Mouse (Mus musculus) heart, embryonic 11.5 days (tissue): Measurements from ENCODE around the gene St6galnac3. TPM values are rescaled to one million over a fixed set of nuclear protein-coding genes. Genes with fewer than 3 reads are reported as not detected.

Experiments used
- ATAC-seq: fragments of 200-750 bp; cut with Nextera tagmentation; replicated peaks from 2 replicates; pipeline ENCODE4 v1.8.0; 2017; ENCODE audit warnings: moderate library complexity; ENCODE audit not compliant: insufficient number of reproducible peaks, low FRiP score, low TSS enrichment
- H3K27ac ChIP-seq: fragments of 300-500 bp; sonication (generic); 2 replicates; pipeline ENCODE4 v1.5.1; 2014; ENCODE audit warnings: mild to moderate bottlenecking, low read depth, low read length
- H3K27me3 ChIP-seq: fragments of 300-500 bp; sonication (generic); 2 replicates; pipeline ENCODE4 v1.6.1; 2014; ENCODE audit warnings: mild to moderate bottlenecking, low read length, mixed read lengths; ENCODE audit not compliant: control insufficient read depth, insufficient read depth
- H3K36me3 ChIP-seq: fragments of 300-500 bp; sonication (generic); 2 replicates; pipeline ENCODE4 v1.6.1; 2014; ENCODE audit warnings: mild to moderate bottlenecking, low read length, moderate library complexity, mixed read lengths; ENCODE audit not compliant: control insufficient read depth, insufficient read depth
- H3K4me1 ChIP-seq: fragments of 300-500 bp; sonication (generic); 2 replicates; pipeline ENCODE4 v1.6.1; 2014; ENCODE audit warnings: low read length; ENCODE audit not compliant: control insufficient read depth, insufficient read depth
- H3K4me2 ChIP-seq: fragments of 300-500 bp; sonication (generic); 2 replicates; pipeline ENCODE4 v1.6.1; 2014; ENCODE audit warnings: mild to moderate bottlenecking, moderate library complexity
- H3K4me3 ChIP-seq: fragments of 300-500 bp; sonication (generic); 2 replicates; pipeline ENCODE4 v1.5.1; 2014; ENCODE audit warnings: low read depth, low read length
- H3K9ac ChIP-seq: fragments of 300-500 bp; sonication (generic); 2 replicates; pipeline ENCODE4 v1.6.1; 2014; ENCODE audit warnings: mild to moderate bottlenecking, low read depth, low read length, moderate library complexity
- H3K9me3 ChIP-seq: fragments of 300-500 bp; sonication (generic); replicated peaks from 2 replicates; pipeline ENCODE4 v1.6.1; 2016; ENCODE audit warnings: low read length; ENCODE audit not compliant: control insufficient read depth
- WGBS: fragments of 180-500 bp; shearing (Covaris S2); extraction: QIAGEN DNeasy Blood & Tissue Kit; methylation state at CpG from one replicate; pipeline ENCODE4 v1.1.7; 2014; ENCODE audit not compliant: insufficient replicate concordance; 5-methylcytosine and 5-hydroxymethylcytosine counted together
- polyA plus RNA-seq: library from polyadenylated mRNA; unstranded; fragments of >200 nt; fragmentation: Nextera tagmentation; extraction: Ambion mirVana; gene quantifications from 2 replicates; pipeline ENCODE4 v1.2.1, GENCODE M21; 2014

Gene St6galnac3
- polyA plus RNA-seq, 1 experiment from 2014 or later: 29.6 TPM

GRCm38 (mm10) chr3:153174336-153175033, 550.5 kb downstream of the St6galnac3 start:
- 71% methylated on average over 11 of the region's 11 CpGs for WGBS
- no peak for ATAC-seq
- Histone ChIP-seq H3K4me3 (no peak overlapping the region), H3K9me3 (no peaks in the 10 kb centered on the region), H3K27me3 (no peaks in the 10 kb centered on the region), H3K9ac (no peak overlapping the region), H3K4me2 (no peak overlapping the region), H3K36me3 (no peaks in the 10 kb centered on the region), H3K27ac (no peak overlapping the region), H3K4me1 (no peaks in the 10 kb centered on the region)

- H3K4me2 ChIP-seq: no peak overlapping the region
- no peaks in the 10 kb centered on the region for H3K27me3 ChIP-seq
- no peak overlapping the region for H3K27ac ChIP-seq
- no peak overlapping the region for H3K9ac ChIP-seq
- no peaks in the 10 kb centered on the region for H3K36me3 ChIP-seq
- H3K9me3 ChIP-seq: no peaks in the 10 kb centered on the region
- H3K4me1 ChIP-seq: no peaks in the 10 kb centered on the region
- ATAC-seq: no peak
- WGBS: 76% methylated on average over 2 of the region's 2 CpGs
- H3K4me3 ChIP-seq: no peak overlapping the region
Measured at GRCm38 (mm10) chr3:153173567-153173966, 551.4 kb downstream of the St6galnac3 start.

- Histone ChIP-seq H3K27me3 (no peaks in the 10 kb centered on the region), H3K4me1 (no peaks in the 10 kb centered on the region), H3K4me3 (no peak overlapping the region), H3K36me3 (no peaks in the 10 kb centered on the region), H3K4me2 (no peak overlapping the region), H3K27ac (no peak overlapping the region), H3K9me3 (no peaks in the 10 kb centered on the region), H3K9ac (no peak overlapping the region)
- 78% methylated on average over 4 of the region's 4 CpGs for WGBS
- no peak for ATAC-seq
Measured at GRCm38 (mm10) chr3:153170146-153170545, 554.8 kb downstream of the St6galnac3 start.

GRCm38 (mm10) chr3:153169744-153170143, 555.2 kb downstream of the St6galnac3 start:
- H3K27me3 ChIP-seq: no peaks in the 10 kb centered on the region
- no peak overlapping the region for H3K9ac ChIP-seq
- H3K4me2 ChIP-seq: no peak overlapping the region
- H3K27ac ChIP-seq: no peak overlapping the region
- H3K9me3 ChIP-seq: no peaks in the 10 kb centered on the region
- no peak for ATAC-seq
- H3K4me1 ChIP-seq: no peaks in the 10 kb centered on the region
- WGBS: 84% methylated on average over 11 of the region's 11 CpGs
- no peak overlapping the region for H3K4me3 ChIP-seq
- no peaks in the 10 kb centered on the region for H3K36me3 ChIP-seq

- 0 out of 2 replicates have a peak overlapping the region, but pooled peaks have one; percentile 7 for H3K4me2 ChIP-seq
- no peak overlapping the region for H3K4me3 ChIP-seq
- H3K9ac ChIP-seq: no peak overlapping the region
- WGBS: 24% methylated on average over 9 of the region's 9 CpGs
- H3K9me3 ChIP-seq: no peaks in the 10 kb centered on the region
- H3K36me3 ChIP-seq: no peaks in the 10 kb centered on the region
- no peak for ATAC-seq
- no peak overlapping the region for H3K27ac ChIP-seq
- peaks cover 6% of the 10 kb centered on the region; the same call in 1 of the 2 replicates for H3K4me1 ChIP-seq
- H3K27me3 ChIP-seq: no peaks in the 10 kb centered on the region; the same call in 1 of the 2 replicates
Measured at GRCm38 (mm10) chr3:153161676-153162075, 563.3 kb downstream of the St6galnac3 start.

GRCm38 (mm10) chr3:153160683-153161082, 564.3 kb downstream of the St6galnac3 start:
- H3K9me3 ChIP-seq: no peaks in the 10 kb centered on the region
- WGBS: 75% methylated on average over 5 of the region's 5 CpGs
- H3K27me3 ChIP-seq: no peaks in the 10 kb centered on the region; the same call in 1 of the 2 replicates
- no peak overlapping the region for H3K4me3 ChIP-seq
- no peak overlapping the region for H3K4me2 ChIP-seq
- H3K27ac ChIP-seq: no peak overlapping the region
- H3K9ac ChIP-seq: no peak overlapping the region
- no peaks in the 10 kb centered on the region for H3K36me3 ChIP-seq
- peaks cover 6% of the 10 kb centered on the region; the same call in 1 of the 2 replicates for H3K4me1 ChIP-seq
- no peak for ATAC-seq

GRCm38 (mm10) chr3:153148887-153149286, 576.1 kb downstream of the St6galnac3 start:
- WGBS: 23% methylated on average over 2 of the region's 2 CpGs
- Histone ChIP-seq H3K27me3 (no peaks in the 10 kb centered on the region), H3K36me3 (no peaks in the 10 kb centered on the region), H3K27ac (no peak overlapping the region), H3K9ac (no peak overlapping the region), H3K9me3 (no peaks in the 10 kb centered on the region), H3K4me3 (no peak overlapping the region), H3K4me1 (no peaks in the 10 kb centered on the region), H3K4me2 (no peak overlapping the region)
- ATAC-seq: no peak
